Mouse (Mus musculus): ENCODE measurements around the gene Rasa4. TPM values are rescaled to one million over a fixed set of nuclear protein-coding genes. Genes with fewer than 3 reads are reported as not detected.

Gene Rasa4
- total and polyA plus RNA-seq, 2 experiments from 2014 or later = 26.8 to 30.6 TPM

Small RNAs within 50 kb of the gene (microRNA-seq; reads per million reads assigned to microRNA genes)
- 2.7 reads per million for gene Mir7035 (ENCODE audit: borderline number of aligned reads)

Other genes starting within 250 kb of the Rasa4 start
- 26.2 and 28.8 TPM in 2 replicates for gene Hspb1, start 196.0 kb upstream of the Rasa4 start, total RNA-seq (2014; rRNA removed)
- 19.2 and 19.3 TPM in 2 replicates for gene Hspb1, start 196.0 kb upstream of the Rasa4 start, polyA plus RNA-seq (2015; fragmentation: Nextera tagmentation; extraction: Ambion mirVana)
- 357 and 411 TPM in 2 replicates for gene Ywhag, start 149.3 kb upstream of the Rasa4 start, total RNA-seq (2014; rRNA removed)
- gene Ywhag, start 149.3 kb upstream of the Rasa4 start, polyA plus RNA-seq (2015; fragmentation: Nextera tagmentation; extraction: Ambion mirVana) = 906 and 919 TPM in 2 replicates
- 8.0 and 8.9 TPM in 2 replicates for gene Ssc4d, start 109.4 kb upstream of the Rasa4 start, total RNA-seq (2014; rRNA removed)
- 3.6 TPM in 2 replicates for gene Ssc4d, start 109.4 kb upstream of the Rasa4 start, polyA plus RNA-seq (2015; fragmentation: Nextera tagmentation; extraction: Ambion mirVana)
- 0.99 TPM in 1 of 2 replicates, not detected in the other for gene Zp3, start 103.8 kb upstream of the Rasa4 start, total RNA-seq (2014; rRNA removed)
- 0.21 and 0.27 TPM in 2 replicates for gene Zp3, start 103.8 kb upstream of the Rasa4 start, polyA plus RNA-seq (2015; fragmentation: Nextera tagmentation; extraction: Ambion mirVana)
- 22.3 and 25.4 TPM in 2 replicates for gene Dtx2, start 89.1 kb upstream of the Rasa4 start, total RNA-seq (2014; rRNA removed)
- gene Dtx2, start 89.1 kb upstream of the Rasa4 start, polyA plus RNA-seq (2015; fragmentation: Nextera tagmentation; extraction: Ambion mirVana) = 20.1 and 20.5 TPM in 2 replicates
- not detected in 2 replicates for gene Upk3b, start 45.4 kb upstream of the Rasa4 start, total RNA-seq (2014; rRNA removed)
- not detected in 2 replicates for gene Upk3b, start 45.4 kb upstream of the Rasa4 start, polyA plus RNA-seq (2015; fragmentation: Nextera tagmentation; extraction: Ambion mirVana)
- gene Upk3bl, start 29.4 kb upstream of the Rasa4 start, total RNA-seq (2014; rRNA removed) = not detected in 2 replicates
- not detected in 2 replicates for gene Upk3bl, start 29.4 kb upstream of the Rasa4 start, polyA plus RNA-seq (2015; fragmentation: Nextera tagmentation; extraction: Ambion mirVana)
- 129 and 142 TPM in 2 replicates for gene Polr2j, start 32.7 kb downstream of the Rasa4 start, total RNA-seq (2014; rRNA removed)
- gene Polr2j, start 32.7 kb downstream of the Rasa4 start, polyA plus RNA-seq (2015; fragmentation: Nextera tagmentation; extraction: Ambion mirVana) = 230 and 237 TPM in 2 replicates
- 25.4 and 33.2 TPM in 2 replicates for gene Lrwd1, start 52.2 kb downstream of the Rasa4 start, total RNA-seq (2014; rRNA removed)
- gene Lrwd1, start 52.2 kb downstream of the Rasa4 start, polyA plus RNA-seq (2015; fragmentation: Nextera tagmentation; extraction: Ambion mirVana) = 16.3 and 16.5 TPM in 2 replicates
- gene Alkbh4, start 52.2 kb downstream of the Rasa4 start, total RNA-seq (2014; rRNA removed) = 16.7 and 21.2 TPM in 2 replicates
- gene Alkbh4, start 52.2 kb downstream of the Rasa4 start, polyA plus RNA-seq (2015; fragmentation: Nextera tagmentation; extraction: Ambion mirVana) = 15.0 and 17.6 TPM in 2 replicates
- gene Orai2, start 86.8 kb downstream of the Rasa4 start, total RNA-seq (2014; rRNA removed) = 108 and 136 TPM in 2 replicates
- gene Orai2, start 86.8 kb downstream of the Rasa4 start, polyA plus RNA-seq (2015; fragmentation: Nextera tagmentation; extraction: Ambion mirVana) = 68.8 and 70.8 TPM in 2 replicates
- gene Prkrip1, start 115.0 kb downstream of the Rasa4 start, total RNA-seq (2014; rRNA removed) = 7.9 and 24.0 TPM in 2 replicates
- gene Prkrip1, start 115.0 kb downstream of the Rasa4 start, polyA plus RNA-seq (2015; fragmentation: Nextera tagmentation; extraction: Ambion mirVana) = 64.9 and 68.9 TPM in 2 replicates
- gene Sh2b2, start 162.6 kb downstream of the Rasa4 start, total RNA-seq (2014; rRNA removed) = 51.2 and 58.0 TPM in 2 replicates
- gene Sh2b2, start 162.6 kb downstream of the Rasa4 start, polyA plus RNA-seq (2015; fragmentation: Nextera tagmentation; extraction: Ambion mirVana) = 20.9 and 21.6 TPM in 2 replicates